Mouse (Mus musculus): ENCODE data around the gene Msh4. TPM values are rescaled to one million over a fixed set of nuclear protein-coding genes. Genes with fewer than 3 reads are reported as not detected.

Msh4 gene
- total and polyA plus RNA-seq, 2 experiments = 0.09 TPM; not detected in 1

- Histone ChIP-seq H3K36me3 (ENCODE audit: control insufficient read depth, insufficient read depth, low read length) (no peaks in the 10 kb centered on the region), H3K9ac (ENCODE audit: low read depth, low read length) (no peak overlapping the region), H3K27ac (replicated peaks; ENCODE audit: insufficient read depth, low read depth, low read length) (no peak overlapping the region), H3K4me3 (ENCODE audit: insufficient read depth, low read depth, low read length) (no peak overlapping the region), H3K4me1 (ENCODE audit: control insufficient read depth, insufficient read depth, low read length) (no peaks in the 10 kb centered on the region), H3K27me3 (ENCODE audit: control insufficient read depth, insufficient read depth, low read length) (no peaks in the 10 kb centered on the region), H3K79me2 (ENCODE audit: control insufficient read depth, insufficient read depth, low read length) (no peaks in the 10 kb centered on the region)
- WGBS = 83% methylated on average over 9 of the region's 9 CpGs
- DNase-seq (ENCODE audit: extremely low read depth, low read depth, low spot score) = no peak
- TF ChIP-seq POLR2A (IDR thresholded peaks at IDR 0.05; ENCODE audit: extremely low read depth, insufficient read depth, low read length) = no peak
- TF ChIP-seq CTCF (IDR thresholded peaks at IDR 0.05; ENCODE audit: low read depth, low read length) = no peak
Observed at GRCm38 (mm10) chr3:153807444-153808149, 98.3 kb downstream of the Msh4 start.

Other genes with a start within 250 kb of the Msh4 start
- 0.83 and 2.3 TPM in 2 replicates for gene St6galnac3, start 181.0 kb downstream of the Msh4 start, total RNA-seq (2014; rRNA removed)
- 0.24 and 0.26 TPM in 2 replicates for gene St6galnac3, start 181.0 kb downstream of the Msh4 start, polyA plus RNA-seq (2012; rRNA removed)
- not detected in 2 replicates for gene Asb17, start 61.9 kb downstream of the Msh4 start, total RNA-seq (2014; rRNA removed)
- gene Asb17, start 61.9 kb downstream of the Msh4 start, polyA plus RNA-seq (2012; rRNA removed) = not detected in 2 replicates
- 57.5 and 57.8 TPM in 2 replicates for gene Rabggtb, start 6.9 kb upstream of the Msh4 start, total RNA-seq (2014; rRNA removed)
- gene Rabggtb, start 6.9 kb upstream of the Msh4 start, polyA plus RNA-seq (2012; rRNA removed) = 26.7 and 38.6 TPM in 2 replicates
- 320 and 383 TPM in 2 replicates for gene Acadm, start 38.5 kb upstream of the Msh4 start, total RNA-seq (2014; rRNA removed)
- gene Acadm, start 38.5 kb upstream of the Msh4 start, polyA plus RNA-seq (2012; rRNA removed) = 91.8 and 151 TPM in 2 replicates
- not detected in 2 replicates for gene Slc44a5, start 67.3 kb upstream of the Msh4 start, total RNA-seq (2014; rRNA removed)
- gene Slc44a5, start 67.3 kb upstream of the Msh4 start, polyA plus RNA-seq (2012; rRNA removed) = not detected in 2 replicates